Mouse (Mus musculus) hindbrain, embryonic 10.5 days (tissue): Measurements from ENCODE around the gene Gm10721. TPM values are rescaled to one million over a fixed set of nuclear protein-coding genes. Genes with fewer than 3 reads are reported as not detected.
"Not testable (repeated sequence)": the region's sequence is repeated elsewhere in the genome, so short reads cannot be mapped to it uniquely, and the experiment has no call there.

Source experiments
- DNase-seq: peaks from one replicate; pipeline ENCODE4 v3.0.0-alpha.2; 2017; ENCODE audit warnings: low spot score
- H3K27ac ChIP-seq: fragments of 300-500 bp; sonication (generic); 2 replicates; pipeline ENCODE4 v1.5.1; 2016; ENCODE audit warnings: mild to moderate bottlenecking, moderate library complexity
- H3K27me3 ChIP-seq: fragments of 300-500 bp; sonication (generic); 2 replicates; pipeline ENCODE4 v1.6.1; 2016; ENCODE audit warnings: mild to moderate bottlenecking; ENCODE audit not compliant: poor library complexity, insufficient read depth, severe bottlenecking
- H3K36me3 ChIP-seq: fragments of 300-500 bp; sonication (generic); 2 replicates; pipeline ENCODE4 v1.6.1; 2016; ENCODE audit warnings: mild to moderate bottlenecking, moderate library complexity
- H3K4me1 ChIP-seq: fragments of 300-500 bp; sonication (generic); replicated peaks from 2 replicates; pipeline ENCODE4 v1.6.1; 2016; ENCODE audit warnings: mild to moderate bottlenecking
- H3K4me3 ChIP-seq: fragments of 300-500 bp; sonication (generic); 2 replicates; pipeline ENCODE4 v1.5.1; 2016; ENCODE audit warnings: mild to moderate bottlenecking, moderate library complexity
- H3K9me3 ChIP-seq: fragments of 300-500 bp; sonication (generic); 2 replicates; pipeline ENCODE4 v1.6.1; 2016; ENCODE audit warnings: mild to moderate bottlenecking, moderate library complexity
- WGBS: fragments of 180-500 bp; shearing (Covaris S2); methylation state at CpG from one replicate; pipeline ENCODE4 v1.1.7; 2016; 5-methylcytosine and 5-hydroxymethylcytosine counted together
- polyA plus RNA-seq: library from polyadenylated mRNA; unstranded; fragments of >200 nt; fragmentation: Nextera tagmentation; extraction: Ambion mirVana; gene quantifications from 2 replicates; pipeline ENCODE4 v1.2.1, GENCODE M21; 2016

The Gm10721 gene
- polyA plus RNA-seq, 1 experiment from 2014 or later, result not detected

DNA sequence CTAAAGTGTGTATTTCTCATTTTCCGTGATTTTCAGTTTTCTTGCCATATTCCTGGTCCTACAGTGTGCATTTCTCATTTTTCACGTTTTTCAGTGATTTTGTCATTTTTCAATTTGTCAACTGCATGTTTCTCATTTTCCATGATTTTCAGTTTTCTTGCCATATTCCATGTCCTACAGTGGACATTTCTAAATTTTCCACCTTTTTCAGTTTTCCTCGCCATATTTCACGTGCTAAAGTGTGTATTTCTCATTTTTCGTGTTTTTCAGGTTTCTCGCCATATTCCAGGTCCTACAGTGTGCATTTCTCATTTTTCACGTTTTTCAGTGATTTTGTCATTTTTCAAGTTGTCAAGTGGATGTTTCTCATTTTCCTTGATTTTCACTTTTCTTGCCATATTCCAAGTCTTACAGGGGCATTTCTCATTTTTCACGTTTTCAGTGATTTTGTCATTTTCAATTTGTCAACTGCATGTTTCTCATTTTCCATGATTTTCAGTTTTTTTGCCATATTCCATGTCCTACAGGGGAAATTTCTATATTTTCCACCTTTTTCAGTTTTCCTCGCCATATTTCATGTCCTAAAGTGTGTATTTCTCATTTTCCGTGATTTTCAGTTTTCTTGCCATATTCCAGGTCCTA lies 17.9 kb downstream of the Gm10721 start:
- DNase-seq, result peak; percentile 96
- not testable (repeated sequence) for H3K4me1 ChIP-seq, H3K36me3 ChIP-seq, H3K27me3 ChIP-seq, H3K4me3 ChIP-seq, H3K9me3 ChIP-seq, H3K27ac ChIP-seq
- 43% methylated on average over 3 of the region's 10 CpGs for WGBS

- H3K27me3 ChIP-seq, H3K36me3 ChIP-seq, H3K4me1 ChIP-seq, DNase-seq, H3K4me3 ChIP-seq, H3K27ac ChIP-seq, H3K9me3 ChIP-seq: not testable (repeated sequence)
- WGBS, result 28% methylated on average over 1 of the region's 8 CpGs
Measured at GRCm38 (mm10) chr9:3034299-3034698, 21.4 kb downstream of the Gm10721 start, which contains the start of gene Gm17535. TSS of gene Gm17535 (plus strand) at chr9:3034599.

GRCm38 (mm10) chr9:3036577-3036976 lies 23.6 kb downstream of the Gm10721 start, which contains the start of gene Gm10715:
TSS of gene Gm10715 (plus strand) at chr9:3036877.
- 77% methylated on average over 8 of the region's 8 CpGs for WGBS
- H3K27ac ChIP-seq, DNase-seq, H3K36me3 ChIP-seq, H3K4me3 ChIP-seq, H3K27me3 ChIP-seq, H3K4me1 ChIP-seq: not testable (repeated sequence)
- H3K9me3 ChIP-seq, result peaks cover 13% of the 10 kb centered on the region; the same call in 1 of the 2 replicates

DNA sequence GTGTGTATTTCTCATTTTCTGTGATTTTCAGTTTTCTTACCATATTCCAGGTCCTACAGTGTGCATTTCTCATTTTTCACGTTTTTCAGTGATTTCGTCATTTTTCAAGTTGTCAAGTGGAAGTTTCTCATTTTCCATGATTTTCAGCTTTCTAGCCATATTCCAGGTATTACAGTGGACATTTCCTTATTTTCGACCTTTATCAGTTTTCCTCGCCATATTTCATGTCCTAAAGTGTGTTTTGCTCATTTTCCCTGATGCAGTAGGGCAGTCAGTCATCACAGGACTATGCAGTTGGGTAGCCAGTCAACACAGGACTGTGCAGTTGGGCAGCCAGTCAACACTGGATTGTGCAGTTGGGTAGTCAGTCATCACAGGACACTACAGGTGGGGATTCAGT lies 25.2 kb downstream of the Gm10721 start:
- H3K9me3 ChIP-seq, result peaks cover 24% of the 10 kb centered on the region
- not testable (repeated sequence) for H3K4me3 ChIP-seq, H3K36me3 ChIP-seq, H3K4me1 ChIP-seq, H3K27me3 ChIP-seq, H3K27ac ChIP-seq
- WGBS, result 69% methylated on average over 4 of the region's 4 CpGs
- peak; percentile 18 for DNase-seq

Other genes with a start within 250 kb of the Gm10721 start
- gene Gm10722, start 12.2 kb upstream of the Gm10721 start, polyA plus RNA-seq, result not detected in 2 replicates
- not detected in 2 replicates for gene Gm11168, start 9.8 kb upstream of the Gm10721 start, polyA plus RNA-seq
- gene Gm10720, start 2.5 kb downstream of the Gm10721 start, polyA plus RNA-seq, result not detected in 2 replicates
- 0.30 TPM in 1 of 2 replicates, not detected in the other for gene Gm10719, start 4.3 kb downstream of the Gm10721 start, polyA plus RNA-seq
- gene Gm10718, start 10.4 kb downstream of the Gm10721 start, polyA plus RNA-seq, result not detected in 2 replicates
- 0.26 TPM in 1 of 2 replicates, not detected in the other for gene Gm10717, start 12.3 kb downstream of the Gm10721 start, polyA plus RNA-seq
- not detected in 2 replicates for gene Gm17535, start 21.5 kb downstream of the Gm10721 start, polyA plus RNA-seq
- gene Gm10715, start 23.7 kb downstream of the Gm10721 start, polyA plus RNA-seq, result not detected in 2 replicates